Mouse (Mus musculus) liver, embryonic 11.5 days (tissue): ENCODE data around the gene Kcnk18. TPM values are rescaled to one million over a fixed set of nuclear protein-coding genes. Genes with fewer than 3 reads are reported as not detected.
A peak's percentile ranks its signal among the peaks of the same experiment; 100 is the strongest.

Source experiments
- ATAC-seq: fragments of 200-750 bp; cut with Nextera tagmentation; replicated peaks from 2 replicates; pipeline ENCODE4 v1.8.0; 2017; ENCODE audit warnings: moderate number of reproducible peaks, mild to moderate bottlenecking, moderate TSS enrichment, moderate library complexity; ENCODE audit not compliant: low FRiP score
- DNase-seq: peaks from one replicate; pipeline ENCODE4 v3.0.0-alpha.2; 2017; ENCODE audit warnings: low spot score
- H3K27ac ChIP-seq: fragments of 300-500 bp; sonication (generic); 2 replicates; pipeline ENCODE4 v1.5.1; 2014; ENCODE audit warnings: mild to moderate bottlenecking, low read depth, low read length, control low read depth
- H3K27me3 ChIP-seq: fragments of 300-500 bp; sonication (generic); replicated peaks from 2 replicates; pipeline ENCODE4 v1.6.1; 2014; ENCODE audit warnings: low read length, mixed read lengths; ENCODE audit not compliant: control insufficient read depth, insufficient read depth
- H3K36me3 ChIP-seq: fragments of 300-500 bp; sonication (generic); 2 replicates; pipeline ENCODE4 v1.6.1; 2014; ENCODE audit warnings: mild to moderate bottlenecking, low read length, moderate library complexity, mixed read lengths; ENCODE audit not compliant: control insufficient read depth, insufficient read depth
- H3K4me1 ChIP-seq: fragments of 300-500 bp; sonication (generic); replicated peaks from 2 replicates; pipeline ENCODE4 v1.6.1; 2014; ENCODE audit warnings: low read length, mixed read lengths; ENCODE audit not compliant: control insufficient read depth, insufficient read depth
- H3K4me2 ChIP-seq: fragments of 300-500 bp; sonication (generic); 2 replicates; pipeline ENCODE4 v1.6.1; 2014; ENCODE audit warnings: mild to moderate bottlenecking, control low read depth, moderate library complexity
- H3K4me3 ChIP-seq: fragments of 300-500 bp; sonication (generic); 2 replicates; pipeline ENCODE4 v1.5.1; 2014; ENCODE audit warnings: low read depth, low read length, control low read depth
- H3K9ac ChIP-seq: fragments of 300-500 bp; sonication (generic); 2 replicates; pipeline ENCODE4 v1.6.1; 2014; ENCODE audit warnings: low read depth, low read length, control low read depth
- H3K9me3 ChIP-seq: fragments of 300-500 bp; sonication (generic); 2 replicates; pipeline ENCODE4 v1.6.1; 2016; ENCODE audit warnings: low read length, inconsistent platforms, mixed read lengths; ENCODE audit not compliant: control insufficient read depth
- WGBS: fragments of 180-500 bp; shearing (Covaris S2); extraction: QIAGEN DNeasy Blood & Tissue Kit; methylation state at CpG from one replicate; pipeline ENCODE4 v1.1.7; 2014; 5-methylcytosine and 5-hydroxymethylcytosine counted together
- polyA plus RNA-seq: library from polyadenylated mRNA; unstranded; fragments of >200 nt; fragmentation: Nextera tagmentation; extraction: Ambion mirVana; gene quantifications from 2 replicates; pipeline ENCODE4 v1.2.1, GENCODE M21; 2014

The Kcnk18 gene
- polyA plus RNA-seq, 1 experiment from 2014 or later, result not detected

- H3K9me3 ChIP-seq, result peaks cover 5% of the 10 kb centered on the region
- 35% methylated on average over 7 of the region's 7 CpGs for WGBS
- H3K4me2 ChIP-seq, result no peak overlapping the region
- no peak overlapping the region for H3K9ac ChIP-seq
- no peak for ATAC-seq
- H3K36me3 ChIP-seq, result no peaks in the 10 kb centered on the region
- peaks cover 50% of the 10 kb centered on the region for H3K27me3 ChIP-seq
- H3K27ac ChIP-seq, result no peak overlapping the region
- no peak for DNase-seq
- H3K4me1 ChIP-seq, result no peaks in the 10 kb centered on the region
- no peak overlapping the region for H3K4me3 ChIP-seq
Observed at GRCm38 (mm10) chr19:59198161-59198560, 20.9 kb upstream of the Kcnk18 start.

GRCm38 (mm10) chr19:59208475-59208874 lies 10.5 kb upstream of the Kcnk18 start:
- Histone ChIP-seq H3K4me3 (no peak overlapping the region), H3K27me3 (no peaks in the 10 kb centered on the region; the same call in none of the 2 replicates), H3K4me1 (no peaks in the 10 kb centered on the region), H3K9ac (no peak overlapping the region), H3K36me3 (no peaks in the 10 kb centered on the region), H3K4me2 (no peak overlapping the region), H3K9me3 (no peaks in the 10 kb centered on the region), H3K27ac (no peak overlapping the region)
- ATAC-seq, result no peak
- DNase-seq, result peak; percentile 60
- WGBS, result 26% methylated on average over 5 of the region's 5 CpGs

GRCm38 (mm10) chr19:59208986-59209385 lies 10.0 kb upstream of the Kcnk18 start:
- no peak for DNase-seq
- no peaks in the 10 kb centered on the region; the same call in none of the 2 replicates for H3K27me3 ChIP-seq
- H3K4me1 ChIP-seq, result no peaks in the 10 kb centered on the region
- H3K4me3 ChIP-seq, result no peak overlapping the region
- H3K9ac ChIP-seq, result no peak overlapping the region
- 58% methylated on average over 2 of the region's 2 CpGs for WGBS
- ATAC-seq, result no peak
- H3K27ac ChIP-seq, result no peak overlapping the region
- no peaks in the 10 kb centered on the region for H3K9me3 ChIP-seq
- H3K36me3 ChIP-seq, result no peaks in the 10 kb centered on the region
- H3K4me2 ChIP-seq, result no peak overlapping the region

GRCm38 (mm10) chr19:59216891-59217290 lies 2.1 kb upstream of the Kcnk18 start:
- 69% methylated on average over 3 of the region's 3 CpGs for WGBS

GRCm38 (mm10) chr19:59221131-59221530 lies 2.1 kb downstream of the Kcnk18 start:
- H3K9ac ChIP-seq, result no peak overlapping the region
- no peaks in the 10 kb centered on the region for H3K36me3 ChIP-seq
- H3K9me3 ChIP-seq, result no peaks in the 10 kb centered on the region
- H3K27ac ChIP-seq, result no peak overlapping the region
- H3K4me2 ChIP-seq, result no peak overlapping the region
- H3K4me3 ChIP-seq, result no peak overlapping the region
- no peaks in the 10 kb centered on the region for H3K27me3 ChIP-seq
- DNase-seq (no peak), ATAC-seq (no peak)
- 60% methylated on average over 3 of the region's 3 CpGs for WGBS
- H3K4me1 ChIP-seq, result no peaks in the 10 kb centered on the region

More at GRCm38 (mm10) chr19:59216891-59217290, 2.1 kb upstream of the Kcnk18 start:
- Histone ChIP-seq H3K9ac (no peak overlapping the region), H3K9me3 (no peaks in the 10 kb centered on the region), H3K27ac (no peak overlapping the region), H3K36me3 (no peaks in the 10 kb centered on the region), H3K27me3 (no peaks in the 10 kb centered on the region), H3K4me1 (no peaks in the 10 kb centered on the region), H3K4me3 (no peak overlapping the region), H3K4me2 (no peak overlapping the region)
- ATAC-seq, result no peak
- DNase-seq, result no peak

GRCm38 (mm10) chr19:59228376-59228775 lies 9.4 kb downstream of the Kcnk18 start:
- H3K9me3 ChIP-seq, result no peaks in the 10 kb centered on the region
- H3K27me3 ChIP-seq, result no peaks in the 10 kb centered on the region
- WGBS, result 60% methylated on average over 3 of the region's 3 CpGs
- no peaks in the 10 kb centered on the region for H3K4me1 ChIP-seq
- no peaks in the 10 kb centered on the region for H3K36me3 ChIP-seq
- no peak overlapping the region for H3K9ac ChIP-seq
- H3K4me3 ChIP-seq, result no peak overlapping the region
- DNase-seq, result no peak
- ATAC-seq, result no peak
- H3K4me2 ChIP-seq, result no peak overlapping the region
- no peak overlapping the region for H3K27ac ChIP-seq

GRCm38 (mm10) chr19:59232786-59233185 lies 13.8 kb downstream of the Kcnk18 start:
- Histone ChIP-seq H3K4me3 (no peak overlapping the region), H3K36me3 (no peaks in the 10 kb centered on the region), H3K27ac (no peak overlapping the region), H3K9ac (no peak overlapping the region), H3K9me3 (no peaks in the 10 kb centered on the region), H3K27me3 (0 out of 2 replicates have a peak, but pooled peaks cover 2% of the 10 kb centered on the region), H3K4me1 (no peaks in the 10 kb centered on the region), H3K4me2 (no peak overlapping the region)
- DNase-seq (no peak), ATAC-seq (no peak)
- WGBS, result 60% methylated on average over 5 of the region's 5 CpGs

- WGBS, result 74% methylated on average over 18 of the region's 18 CpGs
- Histone ChIP-seq H3K9ac (no peak overlapping the region), H3K27me3 (0 out of 2 replicates have a peak, but pooled peaks cover 3% of the 10 kb centered on the region), H3K4me1 (no peaks in the 10 kb centered on the region), H3K36me3 (no peaks in the 10 kb centered on the region), H3K27ac (no peak overlapping the region), H3K4me2 (no peak overlapping the region), H3K9me3 (no peaks in the 10 kb centered on the region), H3K4me3 (no peak overlapping the region)
- ATAC-seq (no peak), DNase-seq (no peak)
Observed at GRCm38 (mm10) chr19:59235001-59235400, 16.0 kb downstream of the Kcnk18 start.

GRCm38 (mm10) chr19:59236046-59236445 lies 17.0 kb downstream of the Kcnk18 start:
- Histone ChIP-seq H3K4me3 (no peak overlapping the region), H3K4me1 (no peaks in the 10 kb centered on the region), H3K27ac (no peak overlapping the region), H3K27me3 (0 out of 2 replicates have a peak, but pooled peaks cover 3% of the 10 kb centered on the region), H3K9me3 (no peaks in the 10 kb centered on the region), H3K4me2 (no peak overlapping the region), H3K36me3 (no peaks in the 10 kb centered on the region), H3K9ac (no peak overlapping the region)
- no peak for ATAC-seq
- DNase-seq, result no peak
- 71% methylated on average over 6 of the region's 6 CpGs for whole genome bisulfite sequencing
